Mouse (Mus musculus) brain, adult 2 months (tissue): ENCODE data around the gene Mdm2.
A peak's percentile ranks its signal among the peaks of the same experiment; 100 is the strongest.

Source experiments
- DNase-seq: peaks from one replicate; pipeline ENCODE4 v3.0.0; 2011; ENCODE audit warnings: low read depth, low spot score

Mdm2 gene

GRCm38 (mm10) chr10:117697561-117698115 lies 12.9 kb downstream of the Mdm2 start:
- DNase-seq = no peak

- no peak for DNase-seq
Observed at GRCm38 (mm10) chr10:117696827-117697560, 13.6 kb downstream of the Mdm2 start.

DNA sequence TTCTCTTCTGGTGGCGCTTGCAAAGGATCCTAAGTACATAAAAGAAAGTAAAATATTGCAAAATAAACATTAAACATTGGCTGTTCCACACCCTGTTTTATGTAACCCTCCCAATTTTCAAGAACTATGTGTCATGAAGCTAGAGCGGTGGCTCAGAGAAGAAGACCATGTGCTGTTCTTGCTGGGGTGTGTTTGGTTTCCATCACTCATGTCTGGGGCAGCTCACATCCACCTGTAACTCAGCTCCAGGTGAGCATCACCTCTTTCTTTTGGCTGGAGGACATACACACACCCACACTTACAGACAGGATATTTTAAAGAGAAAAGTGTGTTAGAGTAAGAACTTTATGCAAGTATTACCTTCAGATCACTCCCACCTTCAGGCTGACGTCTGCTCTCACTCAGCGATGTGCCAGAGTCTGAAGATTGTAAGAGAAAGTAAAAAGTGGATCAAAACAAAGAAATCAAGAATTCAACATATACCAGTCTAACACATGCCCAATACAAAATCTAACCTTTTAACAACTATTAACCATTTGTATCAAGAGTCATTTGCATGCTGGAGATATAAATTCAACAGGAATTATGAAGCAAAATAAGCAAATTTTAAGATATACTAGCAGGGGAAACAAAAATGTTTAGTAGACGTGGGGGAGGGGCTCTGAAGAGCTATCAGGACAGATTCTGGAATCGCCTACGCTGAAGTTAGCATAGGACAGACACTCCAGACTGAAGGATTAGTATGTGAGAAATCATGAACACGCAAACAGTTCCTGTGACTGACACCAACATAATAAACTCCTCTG lies 14.3 kb downstream of the Mdm2 start:
- no peak for DNase-seq

GRCm38 (mm10) chr10:117695605-117696004 lies 15.0 kb downstream of the Mdm2 start:
- DNase-seq = no peak

- no peak for DNase-seq
Observed at GRCm38 (mm10) chr10:117695027-117695426, 15.5 kb downstream of the Mdm2 start.

- DNase-seq = no peak
Observed at GRCm38 (mm10) chr10:117694255-117694953, 16.2 kb downstream of the Mdm2 start.

GRCm38 (mm10) chr10:117692953-117693352 lies 17.6 kb downstream of the Mdm2 start:
- no peak for DNase-seq

DNA sequence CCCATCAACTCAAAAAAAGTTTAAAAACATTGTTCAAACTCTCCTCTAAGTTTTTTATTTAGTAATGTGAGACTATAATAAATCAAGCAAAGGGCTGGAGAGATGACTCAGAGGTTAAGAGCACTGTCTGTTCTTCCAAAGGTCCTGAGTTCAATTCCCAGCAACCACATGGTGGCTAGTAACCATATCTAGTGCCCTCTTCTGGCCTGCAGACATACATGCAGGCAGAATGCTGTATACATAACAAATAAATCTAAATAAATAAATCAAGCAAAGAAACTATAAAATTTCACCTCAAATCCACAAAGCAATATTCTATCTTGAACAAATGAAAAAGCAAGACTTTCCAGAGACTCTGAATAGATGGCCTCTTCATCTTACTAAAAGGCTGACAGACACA lies 18.4 kb downstream of the Mdm2 start:
- no peak for DNase-seq

- no peak for DNase-seq
Observed at GRCm38 (mm10) chr10:117691389-117691968, 19.1 kb downstream of the Mdm2 start.

- no peak for DNase-seq
Observed at GRCm38 (mm10) chr10:117690770-117691296, 19.7 kb downstream of the Mdm2 start.

- DNase-seq = no peak
Observed at GRCm38 (mm10) chr10:117690101-117690352, 20.5 kb downstream of the Mdm2 start.

DNA sequence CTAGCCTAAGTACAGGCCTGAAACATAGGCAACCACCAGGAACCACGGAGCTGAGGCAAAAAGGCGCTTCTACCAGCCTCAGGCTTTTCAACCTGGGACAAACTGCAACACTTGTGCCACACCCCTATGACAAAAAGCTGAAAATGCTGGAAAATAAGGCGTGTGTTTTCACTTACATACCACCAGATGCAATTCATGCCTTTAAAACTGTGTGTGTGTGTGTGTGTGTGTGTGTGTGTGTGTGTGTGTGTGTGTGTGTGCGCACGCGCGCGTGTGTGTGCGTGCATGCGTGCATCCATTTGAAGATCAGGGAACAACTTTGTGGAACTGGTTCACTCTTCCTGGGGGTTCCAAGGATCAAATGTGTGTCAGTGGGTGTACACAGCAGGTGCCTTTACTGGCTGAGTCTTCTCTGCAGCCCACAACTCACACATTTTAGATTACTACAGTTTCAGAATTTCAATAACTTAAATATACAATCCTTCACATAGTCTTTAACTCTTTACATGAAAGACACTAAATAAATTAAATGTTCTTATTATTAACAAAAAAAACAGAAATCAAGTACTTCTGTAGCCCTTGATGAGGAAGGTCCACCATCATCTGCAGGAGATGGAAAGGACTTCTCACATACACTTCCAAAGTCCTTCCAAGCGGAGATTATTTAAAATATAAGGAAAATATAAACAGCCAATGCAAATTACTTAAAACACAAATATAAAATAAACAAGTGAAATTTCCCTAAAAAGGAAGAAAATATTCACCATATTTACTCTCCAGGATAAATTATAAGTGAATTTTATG lies 21.1 kb downstream of the Mdm2 start:
- no peak for DNase-seq

- peak; percentile 46 for DNase-seq
Observed at GRCm38 (mm10) chr10:117688204-117689151, 22.1 kb downstream of the Mdm2 start.

- no peak for DNase-seq
Observed at GRCm38 (mm10) chr10:117687577-117687976, 23.0 kb downstream of the Mdm2 start.

GRCm38 (mm10) chr10:117687018-117687417 lies 23.5 kb downstream of the Mdm2 start:
- no peak for DNase-seq

GRCm38 (mm10) chr10:117685849-117686591 lies 24.5 kb downstream of the Mdm2 start:
- no peak for DNase-seq

DNA sequence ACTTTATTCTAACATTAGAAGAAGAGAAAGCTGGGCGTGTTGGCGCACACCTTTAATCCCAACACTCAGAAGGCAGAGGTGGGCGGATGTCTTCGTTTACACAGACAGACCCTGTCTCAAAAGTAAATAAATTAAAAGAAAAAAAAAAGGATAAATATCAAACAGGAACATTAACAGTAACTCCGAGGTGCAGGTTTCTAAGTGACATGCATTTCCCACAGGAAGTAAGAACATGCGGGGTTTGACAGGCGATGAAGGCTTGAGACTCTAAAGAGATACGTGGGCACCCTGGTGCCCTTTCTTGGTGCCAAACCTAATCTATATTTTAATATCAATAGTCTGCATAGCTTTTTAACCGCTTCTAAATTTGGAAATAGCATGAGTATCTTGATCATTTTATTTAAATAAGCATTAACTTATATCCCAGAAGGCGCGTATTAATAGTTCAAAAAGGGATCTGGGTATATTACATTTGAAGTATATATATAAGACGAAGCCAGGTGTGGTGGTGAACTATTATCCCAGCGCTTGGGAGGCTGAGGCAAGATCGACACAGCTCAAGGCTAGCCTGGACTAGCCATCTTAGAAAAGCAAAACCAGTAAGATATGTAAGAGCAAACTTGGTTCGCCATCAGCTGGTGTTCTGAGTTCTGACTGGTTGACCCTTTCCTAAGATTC lies 25.2 kb downstream of the Mdm2 start:
- DNase-seq = no peak
